Mouse (Mus musculus) liver, postnatal 0 days (tissue): ENCODE results near the gene Fmn2.

Source experiments
- CTCF ChIP-seq: sonication (generic); IDR thresholded peaks from 2 replicates; pipeline ENCODE4 v1.5.1; 2016; ENCODE audit warnings: antibody characterized with exemption, low read depth
- EP300 ChIP-seq: IDR thresholded peaks from 2 replicates; pipeline ENCODE4 v1.6.1; 2016; ENCODE audit warnings: antibody characterized with exemption, low read depth, mild to moderate bottlenecking

DNA sequence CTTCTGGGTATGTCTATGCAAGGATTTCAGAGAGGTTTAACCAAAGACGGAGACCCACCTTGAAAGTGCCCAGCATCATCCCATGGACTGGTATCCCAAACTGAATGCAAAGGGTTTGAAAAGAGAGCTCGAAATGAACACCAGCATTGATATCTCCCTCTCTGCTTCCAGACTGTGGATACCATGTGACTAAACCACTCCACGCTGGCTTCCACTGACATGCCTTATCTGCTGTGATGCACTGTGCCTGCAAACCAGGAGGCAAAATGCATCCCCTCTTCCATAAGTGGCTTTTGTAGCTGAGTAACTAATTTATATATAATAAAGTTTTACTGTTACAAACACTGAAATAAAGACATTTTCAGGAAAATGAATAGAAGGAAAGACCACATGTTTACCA is 36.2 kb upstream of the Fmn2 start:
- TF ChIP-seq CTCF: no peak
- no peak for TF ChIP-seq EP300
